Mouse (Mus musculus) adrenal gland, adult 8-10 months (tissue): ENCODE results near the gene Ccdc148. TPM values are rescaled to one million over a fixed set of nuclear protein-coding genes. Genes with fewer than 3 reads are reported as not detected.

Source experiments
- DNase-seq: peaks from one replicate; pipeline ENCODE4 v3.0.0; 2022
- total RNA-seq, 4 experiments: library from RNA; stranded (reverse); gene quantifications; 2 replicates each; pipeline ENCODE4 v1.2.4; 2022

Ccdc148 gene
- total RNA-seq, 4 experiments from 2014 or later: 1.1 to 2.9 (median 2.2) TPM

GRCm38 (mm10) chr2:58906814-58907516, 253.5 kb downstream of the Ccdc148 start:
- no peak for DNase-seq

- DNase-seq: no peak
These were observed 255.4 kb downstream of the Ccdc148 start for GRCm38 (mm10) chr2:58905057-58905456.

GRCm38 (mm10) chr2:58879876-58880275, 280.6 kb downstream of the Ccdc148 start:
- no peak for DNase-seq

GRCm38 (mm10) chr2:58859134-58859533, 301.3 kb downstream of the Ccdc148 start, which contains the start of gene Gm11099:
Gene Gm11099, plus strand, starts transcription at chr2:58859434.
- DNase-seq: no peak

- DNase-seq: peak; percentile 38
These were observed 316.0 kb downstream of the Ccdc148 start for GRCm38 (mm10) chr2:58844499-58844898.

GRCm38 (mm10) chr2:58842443-58842842, 318.0 kb downstream of the Ccdc148 start:
- no peak for DNase-seq

- no peak for DNase-seq
These were observed 319.5 kb downstream of the Ccdc148 start for GRCm38 (mm10) chr2:58841021-58841420.

- no peak for DNase-seq
These were observed 328.1 kb downstream of the Ccdc148 start for GRCm38 (mm10) chr2:58832253-58832980.

GRCm38 (mm10) chr2:58829981-58830742, 330.3 kb downstream of the Ccdc148 start:
- peak; percentile 12 for DNase-seq

- DNase-seq: no peak
These were observed 331.4 kb downstream of the Ccdc148 start for GRCm38 (mm10) chr2:58828910-58829600.

- DNase-seq: no peak
These were observed 347.5 kb downstream of the Ccdc148 start for GRCm38 (mm10) chr2:58812941-58813340.

GRCm38 (mm10) chr2:58799623-58800022, 360.9 kb downstream of the Ccdc148 start:
- no peak for DNase-seq

GRCm38 (mm10) chr2:58799126-58799525, 361.4 kb downstream of the Ccdc148 start:
- DNase-seq: no peak

GRCm38 (mm10) chr2:58797506-58797905, 363.0 kb downstream of the Ccdc148 start:
- DNase-seq: no peak

- no peak for DNase-seq
These were observed 365.1 kb downstream of the Ccdc148 start for GRCm38 (mm10) chr2:58795432-58795831.

- no peak for DNase-seq
These were observed 366.0 kb downstream of the Ccdc148 start for GRCm38 (mm10) chr2:58794489-58794888.

- DNase-seq: no peak
These were observed 370.1 kb downstream of the Ccdc148 start for GRCm38 (mm10) chr2:58790361-58790760.

- no peak for DNase-seq
These were observed 370.5 kb downstream of the Ccdc148 start for GRCm38 (mm10) chr2:58789934-58790333.

GRCm38 (mm10) chr2:58787360-58787759, 373.1 kb downstream of the Ccdc148 start:
- peak; percentile 14 for DNase-seq

GRCm38 (mm10) chr2:58786681-58787080, 373.8 kb downstream of the Ccdc148 start:
- no peak for DNase-seq

- DNase-seq: no peak
These were observed 374.3 kb downstream of the Ccdc148 start for GRCm38 (mm10) chr2:58786177-58786576.

GRCm38 (mm10) chr2:58783526-58783925, 377.0 kb downstream of the Ccdc148 start:
- DNase-seq: no peak
